Mouse (Mus musculus) brain, embryonic 14.5 days (tissue): ENCODE data around the gene Apbb1.

Experiments
- CTCF ChIP-seq: fragments of 200-500 bp; IDR thresholded peaks from 2 replicates; pipeline ENCODE4 v1.5.1; 2012; ENCODE audit warnings: inconsistent platforms, mild to moderate bottlenecking, moderate library complexity, borderline replicate concordance; ENCODE audit not compliant: insufficient read depth, insufficient read length; ENCODE audit errors: extremely low read depth
- POLR2A ChIP-seq: fragments of 200-500 bp; IDR thresholded peaks from 2 replicates; pipeline ENCODE4 v1.6.1; 2012; ENCODE audit warnings: mild to moderate bottlenecking, inconsistent platforms, borderline replicate concordance; ENCODE audit not compliant: poor library complexity, insufficient read depth, insufficient read length, severe bottlenecking; ENCODE audit errors: extremely low read depth

DNA sequence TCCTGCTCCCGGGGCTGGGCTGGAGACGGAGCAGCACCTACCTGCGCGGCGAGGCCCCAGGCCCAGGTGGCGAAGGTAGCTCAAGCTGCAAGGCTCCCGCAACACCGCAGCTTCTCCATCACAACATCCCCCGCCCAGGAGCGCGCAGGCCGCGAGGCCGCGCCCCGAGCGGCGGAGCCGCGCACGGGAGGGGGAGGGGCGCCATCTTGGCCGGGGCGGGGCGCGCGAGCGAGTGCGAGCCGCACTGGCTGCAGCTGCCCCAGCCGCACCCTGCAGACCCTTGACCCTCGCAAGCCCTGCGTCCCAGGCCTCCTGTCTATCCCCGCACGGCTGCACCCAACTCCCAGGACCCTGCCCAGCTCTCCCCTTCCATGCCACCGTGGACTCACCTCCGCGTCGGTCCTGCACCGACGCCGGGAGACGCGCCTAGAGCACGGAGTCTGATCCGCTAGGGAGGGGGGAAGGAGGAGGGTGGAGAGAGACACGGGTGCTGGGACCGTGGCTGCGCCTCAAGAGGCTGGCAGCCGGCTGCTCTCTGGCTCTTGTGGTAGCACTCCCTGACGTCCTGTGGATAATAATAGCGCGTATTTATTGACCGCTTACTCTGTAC, at the start of gene Apbb1:
- TF ChIP-seq POLR2A, result peak; percentile 93
- TF ChIP-seq CTCF, result no peak
